Mouse (Mus musculus): Measurements from ENCODE around the gene Ncoa6. TPM values are rescaled to one million over a fixed set of nuclear protein-coding genes. Genes with fewer than 3 reads are reported as not detected.
A peak's percentile ranks its signal among the peaks of the same experiment; 100 is the strongest.

Gene Ncoa6
- polyA plus RNA-seq (2012; rRNA removed), result 93.0 and 103 TPM in 2 replicates

DNA sequence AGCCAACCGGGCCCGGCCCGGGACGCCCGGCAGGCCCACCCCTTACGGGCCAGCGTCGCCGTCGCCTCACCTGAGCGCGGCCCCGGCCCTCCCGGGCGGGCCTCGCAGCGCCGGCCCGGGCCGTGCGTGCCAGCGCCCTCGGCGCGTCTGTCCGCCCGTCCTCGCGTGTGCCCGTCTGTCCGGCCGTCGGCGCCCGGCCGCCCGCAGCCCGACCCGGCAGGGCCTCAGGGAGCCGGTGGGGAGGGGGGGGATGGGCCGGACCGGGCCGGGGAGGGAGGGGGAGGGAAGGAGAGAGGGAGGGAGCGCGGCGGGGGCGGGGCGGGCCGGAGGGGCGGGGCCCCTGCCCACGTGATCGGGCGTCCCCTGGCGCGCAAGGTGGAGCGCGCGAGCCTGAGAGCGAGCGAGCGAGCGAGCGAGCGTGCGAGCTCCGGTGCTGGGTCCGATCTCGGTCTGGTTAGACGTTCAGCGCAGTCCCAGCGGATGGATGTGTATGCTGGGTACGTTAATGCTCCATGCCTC is at the start of gene Ncoa6:
Ncoa6 (minus strand) TSS at position 325 of the 519 bp plus-strand sequence.
- H3K27ac ChIP-seq (ENCODE audit: control insufficient read depth, insufficient read depth, low read depth, low read length), result peak within 1 kb of the TSS; percentile 90
- H3K27me3 ChIP-seq (ENCODE audit: control insufficient read depth, insufficient read depth, low read length), result no peaks in the 10 kb centered on the region
- no peaks in the 10 kb centered on the region for H3K36me3 ChIP-seq (ENCODE audit: control insufficient read depth, insufficient read depth, low read length)
- H3K4me3 ChIP-seq (ENCODE audit: control insufficient read depth, low read depth, low read length), result peak within 1 kb of the TSS; percentile 95
- TF ChIP-seq CTCF (IDR thresholded peaks at IDR 0.05; ENCODE audit: control insufficient read depth, insufficient read depth, insufficient replicate concordance, low read depth, low read length), result no peak
- peak; percentile 67 for TF ChIP-seq POLR2A (IDR thresholded peaks at IDR 0.05; ENCODE audit: control insufficient read depth, low read depth, low read length)
- H3K4me1 ChIP-seq (ENCODE audit: control insufficient read depth, insufficient read depth, low read length), result peaks cover 6% of the 10 kb centered on the region

GRCm38 (mm10) chr2:155518531-155519270 is 45.0 kb upstream of the Ncoa6 start:
- Histone ChIP-seq H3K27me3 (ENCODE audit: control insufficient read depth, insufficient read depth, low read length) (no peaks in the 10 kb centered on the region), H3K27ac (ENCODE audit: control insufficient read depth, insufficient read depth, low read depth, low read length) (peak overlapping the region; percentile 77), H3K36me3 (ENCODE audit: control insufficient read depth, insufficient read depth, low read length) (no peaks in the 10 kb centered on the region), H3K4me1 (ENCODE audit: control insufficient read depth, insufficient read depth, low read length) (peaks cover 5% of the 10 kb centered on the region), H3K4me3 (ENCODE audit: control insufficient read depth, low read depth, low read length) (peak overlapping the region; percentile 94)
- TF ChIP-seq POLR2A (IDR thresholded peaks at IDR 0.05; ENCODE audit: control insufficient read depth, low read depth, low read length) (no peak), CTCF (IDR thresholded peaks at IDR 0.05; ENCODE audit: control insufficient read depth, insufficient read depth, insufficient replicate concordance, low read depth, low read length) (no peak)

GRCm38 (mm10) chr2:155517455-155518423 is 44.0 kb upstream of the Ncoa6 start, which contains the start of the genes Acss2 and Ggt7:
TSS of gene Acss2 (plus strand) at chr2:155517948.
TSS of gene Ggt7 (minus strand) at chr2:155518237.
- H3K27me3 ChIP-seq (ENCODE audit: control insufficient read depth, insufficient read depth, low read length), result no peaks in the 10 kb centered on the region
- peak within 1 kb of the TSS; percentile 94 for H3K4me3 ChIP-seq (ENCODE audit: control insufficient read depth, low read depth, low read length)
- no peaks in the 10 kb centered on the region for H3K36me3 ChIP-seq (ENCODE audit: control insufficient read depth, insufficient read depth, low read length)
- H3K27ac ChIP-seq (ENCODE audit: control insufficient read depth, insufficient read depth, low read depth, low read length), result peak within 1 kb of the TSS; percentile 77
- peak; percentile 73 for TF ChIP-seq POLR2A (IDR thresholded peaks at IDR 0.05; ENCODE audit: control insufficient read depth, low read depth, low read length)
- TF ChIP-seq CTCF (IDR thresholded peaks at IDR 0.05; ENCODE audit: control insufficient read depth, insufficient read depth, insufficient replicate concordance, low read depth, low read length), result peak; percentile 36; the same call in 1 of the 2 replicates
- peaks cover 5% of the 10 kb centered on the region for H3K4me1 ChIP-seq (ENCODE audit: control insufficient read depth, insufficient read depth, low read length)

- Histone ChIP-seq H3K27ac (ENCODE audit: control insufficient read depth, insufficient read depth, low read depth, low read length) (no peak overlapping the region), H3K4me3 (ENCODE audit: control insufficient read depth, low read depth, low read length) (peak overlapping the region; percentile 51; the same call in 1 of the 2 replicates), H3K4me1 (ENCODE audit: control insufficient read depth, insufficient read depth, low read length) (peaks cover 5% of the 10 kb centered on the region), H3K36me3 (ENCODE audit: control insufficient read depth, insufficient read depth, low read length) (no peaks in the 10 kb centered on the region), H3K27me3 (ENCODE audit: control insufficient read depth, insufficient read depth, low read length) (no peaks in the 10 kb centered on the region)
- no peak for TF ChIP-seq POLR2A (IDR thresholded peaks at IDR 0.05; ENCODE audit: control insufficient read depth, low read depth, low read length)
- peak; percentile 45; the same call in 1 of the 2 replicates for TF ChIP-seq CTCF (IDR thresholded peaks at IDR 0.05; ENCODE audit: control insufficient read depth, insufficient read depth, insufficient replicate concordance, low read depth, low read length)
Observed at GRCm38 (mm10) chr2:155515941-155516340, 42.2 kb upstream of the Ncoa6 start.

DNA sequence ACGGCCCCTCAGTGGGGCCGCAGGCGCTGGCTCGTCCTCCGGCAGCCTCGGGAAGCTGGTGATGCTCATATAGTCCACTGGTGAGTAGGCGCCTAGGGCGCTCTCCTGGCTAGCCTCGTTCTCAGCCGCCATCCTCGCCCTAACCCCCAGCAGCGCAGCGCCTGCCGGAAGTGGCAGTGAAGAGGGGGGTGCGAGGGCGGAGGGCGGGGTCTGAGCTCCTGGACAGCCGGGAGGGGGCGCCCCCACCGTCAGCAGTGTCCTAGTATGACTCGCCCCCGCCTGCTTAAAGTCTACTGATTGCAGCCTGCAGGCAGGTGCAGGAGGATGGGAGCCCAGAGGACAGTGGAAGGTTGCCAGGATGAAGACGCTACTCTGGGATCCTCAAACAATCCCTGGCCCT is 41.0 kb upstream of the Ncoa6 start:
- Histone ChIP-seq H3K27me3 (ENCODE audit: control insufficient read depth, insufficient read depth, low read length) (no peaks in the 10 kb centered on the region), H3K4me3 (ENCODE audit: control insufficient read depth, low read depth, low read length) (peak overlapping the region; percentile 76), H3K4me1 (ENCODE audit: control insufficient read depth, insufficient read depth, low read length) (peaks cover 5% of the 10 kb centered on the region), H3K27ac (ENCODE audit: control insufficient read depth, insufficient read depth, low read depth, low read length) (no peak overlapping the region), H3K36me3 (ENCODE audit: control insufficient read depth, insufficient read depth, low read length) (no peaks in the 10 kb centered on the region)
- TF ChIP-seq POLR2A (IDR thresholded peaks at IDR 0.05; ENCODE audit: control insufficient read depth, low read depth, low read length), result 0 out of 2 replicates have a peak, but pooled peaks have one; percentile 21
- no peak for TF ChIP-seq CTCF (IDR thresholded peaks at IDR 0.05; ENCODE audit: control insufficient read depth, insufficient read depth, insufficient replicate concordance, low read depth, low read length)

DNA sequence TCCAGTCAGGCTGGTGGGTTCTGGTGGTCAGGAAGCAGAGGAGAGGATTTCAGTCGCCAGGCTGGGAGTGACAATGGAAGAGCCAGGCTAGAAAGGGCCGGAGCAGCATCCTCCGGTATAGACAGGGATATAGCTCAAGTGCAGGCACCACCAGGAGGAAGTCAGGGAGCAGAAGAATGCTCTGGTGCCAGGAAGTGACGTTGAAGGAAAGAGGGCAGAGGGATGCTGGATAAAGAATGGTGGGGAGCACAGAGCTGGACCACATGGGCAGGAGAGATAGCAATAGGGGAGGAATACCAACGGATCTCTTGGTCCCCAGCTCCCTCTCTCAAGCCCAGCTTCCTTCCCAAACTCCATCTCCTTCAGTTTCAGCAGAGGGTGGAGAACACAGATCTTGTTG is 39.8 kb upstream of the Ncoa6 start:
- H3K36me3 ChIP-seq (ENCODE audit: control insufficient read depth, insufficient read depth, low read length), result no peaks in the 10 kb centered on the region
- peak overlapping the region; percentile 76 for H3K4me3 ChIP-seq (ENCODE audit: control insufficient read depth, low read depth, low read length)
- H3K4me1 ChIP-seq (ENCODE audit: control insufficient read depth, insufficient read depth, low read length), result peaks cover 3% of the 10 kb centered on the region
- TF ChIP-seq POLR2A (IDR thresholded peaks at IDR 0.05; ENCODE audit: control insufficient read depth, low read depth, low read length) (no peak), CTCF (IDR thresholded peaks at IDR 0.05; ENCODE audit: control insufficient read depth, insufficient read depth, insufficient replicate concordance, low read depth, low read length) (no peak)
- no peaks in the 10 kb centered on the region for H3K27me3 ChIP-seq (ENCODE audit: control insufficient read depth, insufficient read depth, low read length)
- H3K27ac ChIP-seq (ENCODE audit: control insufficient read depth, insufficient read depth, low read depth, low read length), result no peak overlapping the region
